Mouse (Mus musculus): ENCODE measurements around the gene Gdap1l1. TPM values are rescaled to one million over a fixed set of nuclear protein-coding genes. Genes with fewer than 3 reads are reported as not detected.
"Not testable (repeated sequence)": the region's sequence is repeated elsewhere in the genome, so short reads cannot be mapped to it uniquely, and the experiment has no call there.

Gene Gdap1l1
- polyA plus RNA-seq, 1 experiment from 2014 or later: 0.19 TPM

- Histone ChIP-seq H3K9me3 (replicated peaks) (no peaks in the 10 kb centered on the region), H3K4me2 (no peak overlapping the region), H3K27ac (ENCODE audit: poor library complexity, severe bottlenecking) (no peak overlapping the region), H3K9ac (no peak overlapping the region), H3K4me3 (no peak overlapping the region), H3K4me1 (replicated peaks) (no peaks in the 10 kb centered on the region), H3K36me3 (no peaks in the 10 kb centered on the region), H3K27me3 (replicated peaks) (peaks cover 45% of the 10 kb centered on the region)
- WGBS: 67% methylated on average over 3 of the region's 3 CpGs
- ATAC-seq (ENCODE audit: insufficient number of reproducible peaks, low FRiP score): no peak
Measured at GRCm38 (mm10) chr2:163449276-163449675, 11.0 kb downstream of the Gdap1l1 start.

GRCm38 (mm10) chr2:163450668-163451295 lies 12.5 kb downstream of the Gdap1l1 start:
- H3K27ac ChIP-seq (ENCODE audit: poor library complexity, severe bottlenecking): no peak overlapping the region
- no peaks in the 10 kb centered on the region for H3K9me3 ChIP-seq (replicated peaks)
- no peaks in the 10 kb centered on the region for H3K36me3 ChIP-seq
- WGBS: 55% methylated on average over 6 of the region's 6 CpGs
- no peaks in the 10 kb centered on the region for H3K4me1 ChIP-seq (replicated peaks)
- no peak overlapping the region for H3K4me2 ChIP-seq
- ATAC-seq (ENCODE audit: insufficient number of reproducible peaks, low FRiP score): no peak
- peaks cover 36% of the 10 kb centered on the region for H3K27me3 ChIP-seq (replicated peaks)
- H3K4me3 ChIP-seq: no peak overlapping the region
- H3K9ac ChIP-seq: no peak overlapping the region

- H3K4me2 ChIP-seq: no peak overlapping the region
- H3K36me3 ChIP-seq: no peaks in the 10 kb centered on the region
- peaks cover 38% of the 10 kb centered on the region for H3K27me3 ChIP-seq (replicated peaks)
- ATAC-seq (ENCODE audit: insufficient number of reproducible peaks, low FRiP score): no peak
- no peaks in the 10 kb centered on the region for H3K4me1 ChIP-seq (replicated peaks)
- WGBS: 81% methylated on average over 6 of the region's 6 CpGs
- no peaks in the 10 kb centered on the region for H3K9me3 ChIP-seq (replicated peaks)
- H3K4me3 ChIP-seq: no peak overlapping the region
- H3K9ac ChIP-seq: no peak overlapping the region
- no peak overlapping the region for H3K27ac ChIP-seq (ENCODE audit: poor library complexity, severe bottlenecking)
Measured at GRCm38 (mm10) chr2:163452738-163453137, 14.5 kb downstream of the Gdap1l1 start.

- no peaks in the 10 kb centered on the region for H3K36me3 ChIP-seq
- no peak overlapping the region for H3K9ac ChIP-seq
- WGBS: 81% methylated on average over 13 of the region's 13 CpGs
- H3K9me3 ChIP-seq (replicated peaks): no peaks in the 10 kb centered on the region
- no peak for ATAC-seq (ENCODE audit: insufficient number of reproducible peaks, low FRiP score)
- peaks cover 3% of the 10 kb centered on the region for H3K4me1 ChIP-seq (replicated peaks)
- H3K4me3 ChIP-seq: no peak overlapping the region
- H3K27ac ChIP-seq (ENCODE audit: poor library complexity, severe bottlenecking): no peak overlapping the region
- H3K27me3 ChIP-seq (replicated peaks): peaks cover 45% of the 10 kb centered on the region
- no peak overlapping the region for H3K4me2 ChIP-seq
Measured at GRCm38 (mm10) chr2:163453378-163453777, 15.1 kb downstream of the Gdap1l1 start.

- ATAC-seq (ENCODE audit: insufficient number of reproducible peaks, low FRiP score): 0 out of 2 replicates have a peak, but pooled peaks have one; percentile 33
- Histone ChIP-seq H3K4me3 (no peak overlapping the region), H3K9me3 (replicated peaks) (no peaks in the 10 kb centered on the region), H3K4me2 (peak overlapping the region; percentile 27), H3K27me3 (replicated peaks) (peaks cover 23% of the 10 kb centered on the region), H3K27ac (ENCODE audit: poor library complexity, severe bottlenecking) (no peak overlapping the region), H3K36me3 (no peaks in the 10 kb centered on the region), H3K9ac (no peak overlapping the region), H3K4me1 (replicated peaks) (peaks cover 30% of the 10 kb centered on the region)
- WGBS: 37% methylated on average over 27 of the region's 27 CpGs
Measured at GRCm38 (mm10) chr2:163458539-163459265, 20.4 kb downstream of the Gdap1l1 start.

- peak overlapping the region; percentile 27 for H3K4me2 ChIP-seq
Measured at GRCm38 (mm10) chr2:163459380-163459779, 21.1 kb downstream of the Gdap1l1 start.

GRCm38 (mm10) chr2:163460622-163461021 lies 22.3 kb downstream of the Gdap1l1 start:
- ATAC-seq (ENCODE audit: insufficient number of reproducible peaks, low FRiP score): no peak
- H3K36me3 ChIP-seq: no peaks in the 10 kb centered on the region
- 85% methylated on average over 8 of the region's 8 CpGs for WGBS
- H3K27ac ChIP-seq (ENCODE audit: poor library complexity, severe bottlenecking): no peak overlapping the region
- H3K4me2 ChIP-seq: no peak overlapping the region
- H3K9me3 ChIP-seq (replicated peaks): no peaks in the 10 kb centered on the region
- peaks cover 50% of the 10 kb centered on the region for H3K4me1 ChIP-seq (replicated peaks)
- H3K9ac ChIP-seq: no peak overlapping the region
- peaks cover 23% of the 10 kb centered on the region for H3K27me3 ChIP-seq (replicated peaks)
- no peak overlapping the region for H3K4me3 ChIP-seq

More at GRCm38 (mm10) chr2:163459380-163459779, 21.1 kb downstream of the Gdap1l1 start:
- H3K36me3 ChIP-seq: no peaks in the 10 kb centered on the region
- no peak for ATAC-seq (ENCODE audit: insufficient number of reproducible peaks, low FRiP score)
- 25% methylated on average over 10 of the region's 10 CpGs for WGBS
- no peak overlapping the region for H3K4me3 ChIP-seq
- H3K9ac ChIP-seq: no peak overlapping the region
- H3K27ac ChIP-seq (ENCODE audit: poor library complexity, severe bottlenecking): no peak overlapping the region
- no peaks in the 10 kb centered on the region for H3K9me3 ChIP-seq (replicated peaks)
- peaks cover 23% of the 10 kb centered on the region for H3K27me3 ChIP-seq (replicated peaks)
- H3K4me1 ChIP-seq (replicated peaks): peaks cover 37% of the 10 kb centered on the region

GRCm38 (mm10) chr2:163461307-163461706 lies 23.0 kb downstream of the Gdap1l1 start:
- not testable (repeated sequence) for H3K9me3 ChIP-seq (replicated peaks); H3K4me3 ChIP-seq; H3K4me2 ChIP-seq; H3K36me3 ChIP-seq; H3K9ac ChIP-seq; H3K27ac ChIP-seq (ENCODE audit: poor library complexity, severe bottlenecking); ATAC-seq (ENCODE audit: insufficient number of reproducible peaks, low FRiP score)
- H3K27me3 ChIP-seq (replicated peaks): peaks cover 23% of the 10 kb centered on the region
- peaks cover 54% of the 10 kb centered on the region for H3K4me1 ChIP-seq (replicated peaks)
- 96% methylated on average over 9 of the region's 9 CpGs for WGBS

- H3K27ac ChIP-seq (ENCODE audit: poor library complexity, severe bottlenecking): no peak overlapping the region
- no peak overlapping the region for H3K9ac ChIP-seq
- ATAC-seq (ENCODE audit: insufficient number of reproducible peaks, low FRiP score): no peak
- H3K4me3 ChIP-seq: no peak overlapping the region
- peaks cover 18% of the 10 kb centered on the region for H3K27me3 ChIP-seq (replicated peaks)
- peaks cover 54% of the 10 kb centered on the region for H3K4me1 ChIP-seq (replicated peaks)
- 60% methylated on average over 5 of the region's 5 CpGs for WGBS
- no peaks in the 10 kb centered on the region for H3K36me3 ChIP-seq
- H3K4me2 ChIP-seq: peak overlapping the region; percentile 21
- no peaks in the 10 kb centered on the region for H3K9me3 ChIP-seq (replicated peaks)
Measured at GRCm38 (mm10) chr2:163462386-163462785, 24.1 kb downstream of the Gdap1l1 start.

GRCm38 (mm10) chr2:163462801-163463200 lies 24.5 kb downstream of the Gdap1l1 start:
- ATAC-seq (ENCODE audit: insufficient number of reproducible peaks, low FRiP score): no peak
- Histone ChIP-seq H3K4me1 (replicated peaks) (peaks cover 54% of the 10 kb centered on the region), H3K4me2 (peak overlapping the region; percentile 21), H3K27ac (ENCODE audit: poor library complexity, severe bottlenecking) (no peak overlapping the region), H3K9ac (no peak overlapping the region), H3K27me3 (replicated peaks) (peaks cover 14% of the 10 kb centered on the region), H3K9me3 (replicated peaks) (no peaks in the 10 kb centered on the region), H3K36me3 (peaks cover 3% of the 10 kb centered on the region; the same call in 1 of the 2 replicates), H3K4me3 (no peak overlapping the region)
- 53% methylated on average over 11 of the region's 11 CpGs for WGBS

GRCm38 (mm10) chr2:163463251-163463769 lies 25.0 kb downstream of the Gdap1l1 start:
- Histone ChIP-seq H3K9me3 (replicated peaks) (no peaks in the 10 kb centered on the region), H3K4me1 (replicated peaks) (peaks cover 52% of the 10 kb centered on the region), H3K9ac (no peak overlapping the region), H3K4me3 (no peak overlapping the region), H3K27me3 (replicated peaks) (peaks cover 9% of the 10 kb centered on the region), H3K27ac (ENCODE audit: poor library complexity, severe bottlenecking) (peak overlapping the region; percentile 87), H3K4me2 (no peak overlapping the region), H3K36me3 (peaks cover 8% of the 10 kb centered on the region)
- 46% methylated on average over 10 of the region's 10 CpGs for WGBS
- ATAC-seq (ENCODE audit: insufficient number of reproducible peaks, low FRiP score): no peak

All from heart, embryonic 12.5 days (tissue).